Mouse (Mus musculus): Measurements from ENCODE around the gene Serpinb1c.

GRCm38 (mm10) chr13:32853073-32853472 is 44.9 kb downstream of the Serpinb1c start:
- TF ChIP-seq POLR2A (IDR thresholded peaks at IDR 0.05; ENCODE audit: insufficient read length, low read depth): no peak
- no peak for TF ChIP-seq USF1 (IDR thresholded peaks at IDR 0.05; ENCODE audit: low read depth)
- no peak for TF ChIP-seq MYOG (IDR thresholded peaks at IDR 0.05; ENCODE audit: control insufficient read depth in 1 of 3, insufficient read depth in 1 of 3, insufficient read length in 2 of 3, low read depth in 2 of 3)
- no peak for TF ChIP-seq CEBPB (IDR thresholded peaks at IDR 0.05; ENCODE audit: insufficient read depth, poor library complexity, severe bottlenecking)
- TF ChIP-seq TCF12 (IDR thresholded peaks at IDR 0.05; ENCODE audit: insufficient read depth, poor library complexity, severe bottlenecking): no peak
- no peak for TF ChIP-seq POLR2AphosphoS2 (IDR thresholded peaks at IDR 0.05; ENCODE audit: insufficient read length, low read depth)

Measured in myocyte (in vitro differentiated cells).